Mouse (Mus musculus) layer of hippocampus, postnatal 14 days (tissue): ENCODE measurements at regions not wholly inside any gene's neighbourhood (a gene's known extent, or its start where the extent isn't known, plus 50 kb on each side); places are given as distances from the start of the nearest gene placed in this dataset.

Source experiments
- DNase-seq, 2 experiments: peaks; one replicate each; pipeline ENCODE4 v3.0.0; 2021 to 2022; ENCODE audit warnings: low spot score in 2 of 2, mixed read lengths in 1 of 2

- DNase-seq = no peak
These were observed 230.8 kb downstream of the Btg1 start for GRCm38 (mm10) chr10:96847433-96848165.

- no peak for DNase-seq
These were observed 231.7 kb downstream of the Btg1 start for GRCm38 (mm10) chr10:96848496-96848895.

- DNase-seq = no peak
These were observed 243.6 kb downstream of the Btg1 start for GRCm38 (mm10) chr10:96860366-96860765.

- DNase-seq = no peak
These were observed 246.4 kb downstream of the Btg1 start for GRCm38 (mm10) chr10:96863230-96863629.

GRCm38 (mm10) chr10:96866468-96866867 is 249.7 kb downstream of the Btg1 start:
- DNase-seq = no peak

- no peak for DNase-seq
These were observed 254.9 kb downstream of the Btg1 start for GRCm38 (mm10) chr10:96871559-96872160.

- DNase-seq = no peak
These were observed 257.8 kb downstream of the Btg1 start for GRCm38 (mm10) chr10:96874646-96875045.

- DNase-seq = no peak
These were observed 258.9 kb downstream of the Btg1 start for GRCm38 (mm10) chr10:96875676-96876075.

- DNase-seq = no peak
These were observed 262.6 kb downstream of the Btg1 start for GRCm38 (mm10) chr10:96879425-96879824.

GRCm38 (mm10) chr10:96880771-96881170 is 264.0 kb downstream of the Btg1 start:
- DNase-seq = no peak

GRCm38 (mm10) chr10:96881212-96881611 is 264.4 kb downstream of the Btg1 start:
- DNase-seq = no peak

GRCm38 (mm10) chr10:96881660-96882059 is 264.9 kb downstream of the Btg1 start:
- no peak for DNase-seq

- DNase-seq = no peak
These were observed 284.3 kb downstream of the Btg1 start for GRCm38 (mm10) chr10:96901150-96901549.

- DNase-seq = no peak
These were observed 288.4 kb downstream of the Btg1 start for GRCm38 (mm10) chr10:96905098-96905809.

- no peak for DNase-seq
These were observed 293.0 kb downstream of the Btg1 start for GRCm38 (mm10) chr10:96909661-96910315.

- DNase-seq = peak in 1 of 2 experiments; percentile 47
These were observed 304.4 kb downstream of the Btg1 start for GRCm38 (mm10) chr10:96921181-96921580.

GRCm38 (mm10) chr10:96924266-96924672 is 307.5 kb downstream of the Btg1 start:
- no peak for DNase-seq

- DNase-seq = no peak
These were observed 307.9 kb downstream of the Btg1 start for GRCm38 (mm10) chr10:96924722-96925121.

GRCm38 (mm10) chr10:96925771-96926170 is 309.0 kb downstream of the Btg1 start:
- no peak for DNase-seq

- peak; percentile 31 to 63 for DNase-seq
These were observed 317.9 kb downstream of the Btg1 start for GRCm38 (mm10) chr10:96934661-96935060.

- no peak for DNase-seq
These were observed 324.2 kb downstream of the Btg1 start for GRCm38 (mm10) chr10:96940887-96941518.
